Mouse (Mus musculus): Measurements from ENCODE around the gene Cnksr1. TPM values are rescaled to one million over a fixed set of nuclear protein-coding genes. Genes with fewer than 3 reads are reported as not detected.
"Not testable (repeated sequence)": the region's sequence is repeated elsewhere in the genome, so short reads cannot be mapped to it uniquely, and the experiment has no call there.

Gene Cnksr1
- total RNA-seq (2021), result 1 to 10 TPM; 2.3 to 4.4 TPM

DNA sequence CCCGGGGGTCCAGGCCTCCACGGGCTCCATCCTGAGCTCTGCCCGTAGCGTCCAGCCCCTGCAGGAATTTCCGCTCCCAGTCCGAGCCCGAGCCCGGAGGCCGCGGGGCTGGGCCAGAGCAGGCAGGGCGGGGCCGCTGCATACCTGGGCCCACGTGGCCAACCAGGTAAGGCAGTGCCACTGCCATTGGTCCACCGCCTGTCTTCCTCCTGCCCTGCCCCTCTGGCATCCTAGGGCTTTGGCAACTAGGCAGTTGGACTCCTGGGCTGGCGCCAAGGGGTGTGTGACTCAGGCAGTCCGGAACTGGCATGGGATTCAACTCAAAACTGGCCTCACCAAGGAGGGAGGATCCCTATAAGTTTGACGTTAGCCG lies at the start of gene Cnksr1:
Gene Cnksr1, minus strand, starts transcription at position 121 of the 373 bp plus-strand sequence.
- peak; percentile 84 for DNase-seq
- intact Hi-C loops (cut with DNase I), result loop anchor here (2.0 kb wide), 1 partner anchor 51 kb away; the partner anchor contains the start of gene Cep85

DNA sequence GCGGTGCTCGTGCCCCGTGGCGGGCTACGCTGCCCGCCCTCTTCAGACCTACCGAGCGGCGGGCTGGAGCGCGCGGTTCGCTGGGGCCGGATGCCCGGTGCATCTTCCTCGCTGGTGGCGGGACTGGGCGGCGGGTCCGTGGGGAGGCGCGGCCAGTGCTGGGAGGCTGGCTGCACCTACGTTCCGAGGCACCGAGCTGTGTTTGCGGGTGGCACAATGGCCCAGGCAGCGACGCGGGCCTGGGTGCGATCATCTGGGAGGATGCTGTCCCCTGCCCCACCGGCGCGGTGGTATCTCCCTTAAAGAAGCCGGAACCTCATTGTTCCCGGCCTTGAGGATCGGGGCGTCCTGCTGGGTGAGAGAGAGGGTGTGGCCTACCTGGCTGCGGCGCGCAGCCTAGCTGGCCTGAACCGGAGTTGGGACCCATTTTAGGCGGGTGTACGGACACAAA lies 49.4 kb upstream of the Cnksr1 start, which contains the start of gene Pdik1l:
Gene Pdik1l, minus strand, starts transcription at position 321 of the 451 bp plus-strand sequence.
- intact Hi-C loops (cut with DNase I), result loop anchor here (2.0 kb wide), 2 partner anchors 19 to 39 kb away; no protein-coding TSS in a partner anchor

DNA sequence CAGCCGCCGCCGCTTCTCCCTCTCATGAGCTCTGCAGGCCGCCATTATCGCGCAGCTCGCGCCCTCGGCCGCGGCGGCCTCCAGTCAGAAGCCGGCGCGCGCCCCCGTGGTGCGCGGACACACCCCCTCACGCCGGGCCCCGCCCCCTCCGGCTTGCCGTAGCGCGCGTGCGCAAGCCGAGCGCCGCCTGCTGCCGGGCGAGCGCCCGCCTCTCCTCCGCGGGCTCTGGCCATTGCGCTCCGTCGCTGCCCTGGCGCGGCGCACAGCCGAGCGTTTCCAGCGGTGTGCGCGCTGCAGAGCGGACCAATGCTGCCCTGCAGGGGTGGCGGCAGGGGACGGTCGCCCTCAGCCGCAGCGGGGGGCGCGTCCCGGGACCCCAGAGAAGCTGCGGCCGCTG lies 49.0 kb upstream of the Cnksr1 start:
- intact Hi-C loops (cut with DNase I), result loop anchor here (2.0 kb wide), 2 partner anchors 18 to 38 kb away; no protein-coding TSS in a partner anchor
- DNase-seq, result peak; percentile 97 to 98

More for the DNA sequence above, 49.4 kb upstream of the Cnksr1 start, which contains the start of gene Pdik1l:
- peak; percentile 83 to 84 for DNase-seq

- intact Hi-C loops (cut with DNase I), result loop anchor here (2.0 kb wide), 2 partner anchors 18 to 38 kb away; no protein-coding TSS in a partner anchor
- DNase-seq, result no peak
Measured at GRCm38 (mm10) chr4:134286226-134287167, 48.3 kb upstream of the Cnksr1 start.

DNA sequence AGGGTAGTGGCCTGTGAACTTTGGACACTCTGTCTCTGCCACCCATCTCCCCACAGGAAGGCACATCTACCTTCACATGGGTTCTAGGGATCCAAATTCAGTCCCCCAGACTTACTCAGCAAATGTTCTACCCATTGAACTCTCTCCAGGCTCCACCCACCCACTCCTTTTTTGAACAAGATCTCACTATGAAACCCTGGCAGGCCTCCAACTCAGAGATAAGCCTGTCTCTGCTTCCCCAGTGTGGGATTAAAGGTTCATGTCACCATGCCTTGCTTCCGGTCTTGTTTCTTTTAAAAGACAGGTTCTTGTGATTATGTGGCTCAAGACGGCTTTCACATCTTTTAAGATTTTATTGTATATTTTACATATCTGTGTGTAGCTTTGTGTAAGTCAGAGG lies 46.7 kb upstream of the Cnksr1 start:
- intact Hi-C loops (cut with DNase I), result loop anchor here (5.0 kb wide), 1 partner anchor 198 kb away; no protein-coding TSS in a partner anchor
- no peak for DNase-seq

DNA sequence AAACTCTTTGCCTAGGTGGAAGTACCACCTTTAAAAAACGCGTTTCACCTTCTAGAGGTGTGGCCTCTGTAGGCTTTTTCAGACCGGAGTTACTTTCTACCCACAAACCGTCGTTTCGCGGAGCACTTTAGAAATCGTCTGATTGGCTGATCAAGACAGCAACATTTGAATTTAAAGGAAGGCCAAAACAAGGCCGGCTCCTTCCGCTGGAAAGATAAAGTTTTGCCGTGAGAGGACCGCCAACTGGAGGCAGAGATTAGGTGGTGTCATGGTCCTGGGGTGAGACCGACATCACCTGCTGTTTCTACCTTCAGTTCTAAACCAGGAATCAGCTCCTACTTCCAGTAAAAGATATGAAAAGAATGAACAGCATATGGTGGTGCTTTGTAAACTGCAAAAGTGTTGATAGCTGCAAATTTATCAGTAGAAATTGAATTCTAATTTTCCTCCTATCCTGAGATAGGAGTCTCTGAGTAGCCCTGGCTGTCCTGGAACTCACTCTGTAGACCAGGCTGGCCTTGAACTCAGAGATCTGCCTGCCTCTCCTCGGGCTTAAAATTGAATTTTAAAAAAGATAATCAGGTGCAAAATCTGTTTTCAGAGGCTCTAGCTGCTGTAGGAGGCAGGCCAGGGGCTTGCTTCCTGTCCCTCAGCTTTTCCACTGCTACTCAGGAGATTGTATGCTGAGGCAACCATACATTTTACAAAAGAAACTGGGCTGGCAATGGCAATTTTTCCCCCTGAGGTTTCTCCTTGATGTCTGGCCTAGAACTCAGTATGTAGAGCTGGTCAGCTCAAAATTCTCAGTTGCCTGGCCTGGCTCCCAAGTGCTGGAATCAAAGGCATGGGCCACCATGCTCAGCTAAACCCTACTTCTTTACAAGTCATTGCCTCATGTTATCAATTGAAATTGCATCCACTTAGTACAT lies 35.5 kb upstream of the Cnksr1 start:
- intact Hi-C loops (cut with DNase I), result loop anchor here (5.0 kb wide), 1 partner anchor 84 kb away; no protein-coding TSS in a partner anchor
- peak in 1 of 2 experiments; percentile 29 for DNase-seq

GRCm38 (mm10) chr4:134272731-134273416 lies 34.7 kb upstream of the Cnksr1 start:
- intact Hi-C loops (cut with DNase I), result loop anchor here (5.0 kb wide), 1 partner anchor 84 kb away; no protein-coding TSS in a partner anchor
- no peak for DNase-seq

DNA sequence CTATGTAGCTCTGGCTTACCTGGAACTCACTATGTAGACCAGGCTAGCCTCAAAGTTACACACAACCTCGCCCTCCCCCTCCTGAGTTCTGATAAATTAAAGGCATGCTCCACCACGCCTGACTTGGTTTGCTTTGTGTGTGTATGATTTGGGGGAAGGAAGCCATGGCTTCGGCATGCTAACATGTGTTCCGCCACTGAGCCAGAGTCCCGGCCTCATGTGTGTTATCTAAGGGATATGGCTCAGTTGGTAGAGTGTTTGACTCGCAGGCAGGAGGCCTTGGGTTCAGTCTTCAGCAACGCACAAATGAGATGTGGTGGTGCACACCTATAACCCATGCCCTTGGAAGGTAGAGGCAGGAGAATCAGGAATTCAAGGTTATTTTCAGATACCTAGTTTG lies 33.8 kb upstream of the Cnksr1 start:
- intact Hi-C loops (cut with DNase I), result loop anchor here (5.0 kb wide), 1 partner anchor 85 kb away; no protein-coding TSS in a partner anchor
- DNase-seq, result no peak

DNA sequence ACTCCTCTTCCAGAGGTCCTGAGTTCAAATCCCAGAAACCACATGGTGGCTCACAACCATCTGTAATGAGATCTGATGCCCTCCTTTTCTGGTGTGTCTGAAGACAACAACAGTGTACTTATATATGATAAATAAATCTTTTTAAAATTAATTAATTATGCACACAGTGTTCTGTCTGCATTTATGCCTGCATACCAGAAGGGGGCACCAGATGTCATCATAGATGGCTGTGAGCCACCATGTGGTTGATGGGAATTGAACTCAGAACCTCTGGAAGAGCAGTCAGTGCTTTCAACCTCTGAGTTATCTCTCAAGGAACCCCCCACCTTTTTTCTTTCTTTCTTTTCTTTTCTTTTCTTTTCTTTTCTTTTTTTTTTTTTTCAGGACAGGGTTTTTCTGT lies 31.4 kb upstream of the Cnksr1 start:
- intact Hi-C loops (cut with DNase I), result loop anchor here (2.0 to 10.0 kb wide), 4 partner anchors 17 to 195 kb away; partner anchors contain the start of genes Cep85, Pdik1l and Stmn1
- not testable (repeated sequence) for DNase-seq

DNA sequence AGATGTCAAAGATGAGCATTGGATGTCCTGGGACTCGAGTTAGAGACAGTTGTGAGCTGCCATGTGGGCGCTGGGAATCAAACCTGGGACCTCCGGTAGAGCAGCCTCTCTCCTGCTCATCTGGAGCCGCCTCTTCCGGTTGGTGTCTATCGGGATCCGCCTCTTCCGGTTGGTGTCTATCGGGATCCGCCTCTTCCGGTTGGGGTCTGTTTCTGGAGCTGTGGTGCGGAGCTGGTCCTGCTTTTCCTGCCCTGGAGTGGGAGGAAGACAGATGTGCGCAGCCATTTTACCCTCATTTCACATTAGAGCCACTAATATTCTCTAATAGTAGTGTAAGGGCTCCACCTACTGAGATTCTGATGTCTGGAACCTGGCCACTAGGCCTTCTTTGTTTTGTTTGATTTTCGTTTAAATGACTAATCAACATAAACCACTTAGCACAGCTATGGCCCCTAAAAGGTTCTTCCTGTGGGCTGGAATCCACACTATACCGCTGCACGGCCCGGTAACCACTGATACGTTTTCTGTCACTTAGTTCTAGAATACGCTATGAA lies 30.0 kb upstream of the Cnksr1 start:
- DNase-seq, result peak in 1 of 2 experiments; percentile 35
- intact Hi-C loops (cut with DNase I), result loop anchor here (1.0 to 10.0 kb wide), 4 partner anchors 19 to 197 kb away; partner anchors contain the start of genes Cep85, Pdik1l and Stmn1

DNA sequence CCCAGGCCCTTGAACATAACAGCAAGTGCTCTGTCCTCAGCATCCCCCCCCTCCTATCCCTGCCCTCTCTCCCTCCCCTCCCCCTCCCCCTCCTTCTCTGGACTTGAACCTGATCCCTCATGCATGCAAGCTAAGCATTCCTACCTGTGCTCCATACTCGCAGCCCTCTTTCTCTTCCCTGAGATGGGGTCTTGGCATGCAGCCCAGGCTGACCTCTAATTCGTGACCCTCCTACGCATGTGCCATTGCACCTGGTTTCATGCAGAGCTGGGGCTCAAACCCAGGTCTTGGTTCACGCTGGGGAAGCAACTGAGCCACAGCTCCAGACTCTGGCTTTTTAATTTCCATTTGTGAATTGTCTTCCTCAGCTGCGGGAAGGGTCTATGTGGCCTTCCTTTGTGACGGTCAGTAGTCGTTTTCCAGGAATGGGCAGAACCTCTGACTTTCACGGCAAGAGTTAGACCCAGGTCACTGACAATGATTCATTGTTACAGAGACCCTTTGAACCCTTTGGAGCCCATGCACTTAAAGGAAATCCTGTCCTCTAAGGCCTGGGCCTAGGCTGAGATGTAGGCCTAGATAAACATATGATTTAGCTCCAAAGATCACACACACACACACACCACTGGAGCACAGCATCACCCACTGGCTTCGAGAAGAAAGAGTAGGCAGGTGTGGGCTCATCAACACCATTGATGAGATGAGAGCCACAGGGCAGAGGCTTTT lies 27.8 kb upstream of the Cnksr1 start:
- intact Hi-C loops (cut with DNase I), result loop anchor here (5.0 to 10.0 kb wide), 2 partner anchors 79 to 199 kb away; partner anchors contain the start of genes Cep85 and Stmn1
- no peak for DNase-seq

DNA sequence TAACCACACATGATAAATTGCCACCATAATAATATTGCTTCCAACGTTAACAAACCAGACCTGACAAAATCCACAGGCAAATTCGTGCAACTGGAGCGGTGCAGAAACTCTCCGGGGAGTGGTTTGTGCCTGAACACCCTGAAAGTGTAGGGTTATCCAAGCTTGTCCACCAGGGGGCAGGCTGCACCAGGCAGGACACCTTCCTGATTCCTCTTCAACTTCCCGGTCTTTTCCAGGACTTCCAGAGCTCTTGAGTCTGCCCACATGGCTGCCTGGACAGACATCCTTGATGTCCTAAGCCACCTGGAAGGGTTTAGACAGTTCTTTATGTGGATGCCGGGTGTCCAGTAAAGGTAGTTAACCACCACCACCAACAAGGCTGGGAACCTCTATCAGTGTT lies 25.0 kb upstream of the Cnksr1 start:
- DNase-seq, result peak; percentile 65 to 82
- intact Hi-C loops (cut with DNase I), result loop anchor here (5.0 to 10.0 kb wide), 2 partner anchors 124 to 202 kb away; partner anchors contain the start of gene Stmn1

DNA sequence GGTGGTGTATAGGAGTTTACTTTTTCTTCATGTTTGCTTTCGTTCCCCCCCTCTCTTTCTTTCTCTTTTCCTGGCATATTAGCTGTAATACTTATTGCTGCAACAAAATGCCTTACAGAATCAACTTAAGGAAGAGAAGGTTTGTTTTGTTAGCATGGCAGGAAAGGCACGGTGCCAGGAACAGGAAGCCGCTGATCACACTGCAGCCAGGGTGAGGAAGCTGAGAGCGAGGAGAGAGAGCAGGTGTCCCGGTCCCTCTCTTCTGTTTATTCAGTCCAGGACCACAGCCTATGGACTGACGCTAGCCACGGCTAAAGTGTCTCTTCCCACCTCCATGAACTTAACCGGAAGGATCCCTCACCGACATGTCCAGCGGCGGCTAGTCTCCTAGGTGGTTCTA lies 20.2 kb upstream of the Cnksr1 start:
- DNase-seq, result no peak
- intact Hi-C loops (cut with DNase I), result no loop called here

- DNase-seq, result no peak
- intact Hi-C loops (cut with DNase I), result no loop called here
Measured at GRCm38 (mm10) chr4:134257198-134258009, 19.2 kb upstream of the Cnksr1 start.

DNA sequence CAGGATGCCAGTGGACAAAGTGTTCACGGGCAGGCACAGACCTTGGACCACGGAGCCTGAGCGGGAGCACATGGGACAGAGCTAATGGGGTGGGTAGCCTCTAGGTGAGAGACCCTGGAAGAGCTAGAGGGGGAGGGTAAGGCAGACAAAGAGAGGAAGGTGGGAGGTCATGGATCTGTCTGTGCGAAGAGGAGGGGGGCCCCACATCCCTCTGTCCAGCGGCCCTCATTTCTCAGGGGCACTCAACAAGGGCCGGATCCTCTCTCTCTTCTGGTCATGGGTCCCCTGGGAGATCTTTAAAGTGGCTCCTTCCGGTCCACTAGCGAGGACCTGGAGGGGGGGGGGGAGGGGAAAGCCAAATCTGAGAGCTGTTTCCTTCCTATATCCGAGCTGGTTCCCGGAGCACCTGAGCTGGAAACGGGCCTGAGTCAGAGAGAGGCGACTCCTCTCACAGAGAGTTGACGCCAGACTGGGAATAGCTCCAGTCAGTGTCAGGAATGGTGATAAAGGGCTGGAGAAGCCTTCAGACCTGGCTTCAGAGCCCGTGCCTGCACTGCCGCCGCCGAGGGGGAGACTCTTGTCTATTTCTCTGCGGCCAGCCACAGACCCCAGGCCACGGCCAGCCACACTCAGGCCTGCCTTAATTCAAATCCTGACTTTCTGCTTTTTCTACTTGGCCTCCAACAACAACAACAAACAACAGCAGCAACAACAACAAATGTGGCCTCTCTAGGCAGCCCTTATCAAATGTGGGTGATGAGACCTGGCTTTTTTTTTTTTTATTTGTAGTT lies 18.4 kb upstream of the Cnksr1 start:
- intact Hi-C loops (cut with DNase I), result no loop called here
- DNase-seq, result peak in 1 of 2 experiments; percentile 61

GRCm38 (mm10) chr4:134255854-134256253 lies 17.7 kb upstream of the Cnksr1 start:
- intact Hi-C loops (cut with DNase I), result no loop called here
- no peak for DNase-seq

DNA sequence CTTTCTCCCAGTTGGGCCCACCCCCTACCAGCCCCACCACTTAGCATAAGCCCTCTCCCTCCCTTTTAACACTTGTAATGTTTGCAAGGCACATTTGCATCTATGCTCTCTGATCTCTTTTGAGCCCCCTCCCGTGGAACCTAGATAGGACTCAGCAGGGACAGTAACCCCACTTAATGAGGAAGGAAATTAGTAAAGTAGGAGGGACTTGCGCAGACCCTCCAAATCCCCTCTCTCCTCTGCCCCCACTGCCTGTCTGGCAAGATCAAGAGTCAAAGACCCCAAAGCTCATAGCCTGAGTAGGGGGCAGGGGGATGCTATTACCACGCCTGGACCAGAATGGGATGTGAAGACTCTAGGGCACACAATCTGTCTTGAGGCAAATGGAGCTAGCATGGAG lies 16.6 kb upstream of the Cnksr1 start:
- intact Hi-C loops (cut with DNase I), result no loop called here
- DNase-seq, result no peak
